Mouse (Mus musculus): ENCODE results near the gene Ppp1r13b.
A peak's percentile ranks its signal among the peaks of the same experiment; 100 is the strongest.

Gene Ppp1r13b

GRCm38 (mm10) chr12:111887005-111887404 is 20.9 kb downstream of the Ppp1r13b start:
- DNase-seq (ENCODE audit: extremely low spot score, low spot score), result no peak

- DNase-seq (ENCODE audit: extremely low spot score, low spot score), result no peak
Observed at GRCm38 (mm10) chr12:111882852-111883251, 25.1 kb downstream of the Ppp1r13b start.

- DNase-seq (ENCODE audit: extremely low spot score, low spot score), result no peak
Observed at GRCm38 (mm10) chr12:111882022-111882421, 25.9 kb downstream of the Ppp1r13b start.

- DNase-seq (ENCODE audit: extremely low spot score, low spot score), result peak; percentile 76
Observed at GRCm38 (mm10) chr12:111878213-111878612, 29.7 kb downstream of the Ppp1r13b start.

GRCm38 (mm10) chr12:111875499-111875898 is 32.4 kb downstream of the Ppp1r13b start:
- DNase-seq (ENCODE audit: extremely low spot score, low spot score), result no peak

- DNase-seq (ENCODE audit: extremely low spot score, low spot score), result no peak
Observed at GRCm38 (mm10) chr12:111874601-111875140, 33.2 kb downstream of the Ppp1r13b start.

- no peak for DNase-seq (ENCODE audit: extremely low spot score, low spot score)
Observed at GRCm38 (mm10) chr12:111872079-111872478, 35.8 kb downstream of the Ppp1r13b start.

GRCm38 (mm10) chr12:111870811-111871210 is 37.1 kb downstream of the Ppp1r13b start:
- DNase-seq (ENCODE audit: extremely low spot score, low spot score), result no peak

GRCm38 (mm10) chr12:111869806-111870205 is 38.1 kb downstream of the Ppp1r13b start:
- DNase-seq (ENCODE audit: extremely low spot score, low spot score), result no peak

- no peak for DNase-seq (ENCODE audit: extremely low spot score, low spot score)
Observed at GRCm38 (mm10) chr12:111864206-111864824, 43.6 kb downstream of the Ppp1r13b start.

GRCm38 (mm10) chr12:111855448-111855847 is 52.5 kb downstream of the Ppp1r13b start:
- no peak for DNase-seq (ENCODE audit: extremely low spot score, low spot score)

- no peak for DNase-seq (ENCODE audit: extremely low spot score, low spot score)
Observed at GRCm38 (mm10) chr12:111853546-111853945, 54.4 kb downstream of the Ppp1r13b start.

GRCm38 (mm10) chr12:111853011-111853436 is 54.9 kb downstream of the Ppp1r13b start:
- DNase-seq (ENCODE audit: extremely low spot score, low spot score), result no peak

- DNase-seq (ENCODE audit: extremely low spot score, low spot score), result no peak
Observed at GRCm38 (mm10) chr12:111851745-111852144, 56.2 kb downstream of the Ppp1r13b start.

GRCm38 (mm10) chr12:111851235-111851634 is 56.7 kb downstream of the Ppp1r13b start:
- DNase-seq (ENCODE audit: extremely low spot score, low spot score), result no peak

- DNase-seq (ENCODE audit: extremely low spot score, low spot score), result no peak
Observed at GRCm38 (mm10) chr12:111848300-111848798, 59.6 kb downstream of the Ppp1r13b start.

GRCm38 (mm10) chr12:111846815-111847214 is 61.1 kb downstream of the Ppp1r13b start:
- no peak for DNase-seq (ENCODE audit: extremely low spot score, low spot score)

- no peak for DNase-seq (ENCODE audit: extremely low spot score, low spot score)
Observed at GRCm38 (mm10) chr12:111845953-111846352, 62.0 kb downstream of the Ppp1r13b start.

- DNase-seq (ENCODE audit: extremely low spot score, low spot score), result no peak
Observed at GRCm38 (mm10) chr12:111843470-111843869, 64.4 kb downstream of the Ppp1r13b start.

GRCm38 (mm10) chr12:111842565-111843433 is 65.1 kb downstream of the Ppp1r13b start:
- no peak for DNase-seq (ENCODE audit: extremely low spot score, low spot score)

- no peak for DNase-seq (ENCODE audit: extremely low spot score, low spot score)
Observed at GRCm38 (mm10) chr12:111833457-111833856, 74.5 kb downstream of the Ppp1r13b start.

- DNase-seq (ENCODE audit: extremely low spot score, low spot score), result no peak
Observed at GRCm38 (mm10) chr12:111832643-111833042, 75.3 kb downstream of the Ppp1r13b start.

All from neural tube, embryonic 10.5 days (tissue).